In genomic region chr8:103381575-103381974, GRCm38 (mm10) we compare ENCODE assay signal across 15 mouse cellular contexts.
"Had no signal": no experiment of that assay in that cellular context is flagged by ENCODE, and none has a peak within 500 bp of the region (broad histone marks: within the 10 kb centered on the region; RNA-seq: fewer than 3 reads in every experiment).

No protein-coding gene starts in this region.

- H3K27ac ChIP-seq: neural tube, embryonic 13.5 days; neural tube, embryonic 15.5 days; stomach, embryonic 15.5 days; stomach, postnatal 0 days had no signal

- H3K4me1 ChIP-seq: neural tube, embryonic 13.5 days; neural tube, embryonic 15.5 days; stomach, embryonic 15.5 days had no signal

- H3K27me3 ChIP-seq: neural tube, embryonic 13.5 days; neural tube, embryonic 15.5 days; stomach, embryonic 15.5 days had no signal

- H3K9me3 ChIP-seq: neural tube, embryonic 13.5 days; neural tube, embryonic 15.5 days; stomach, embryonic 15.5 days had no signal

- H3K36me3 ChIP-seq: neural tube, embryonic 13.5 days; neural tube, embryonic 15.5 days; stomach, embryonic 15.5 days had no signal

- H3K4me3 ChIP-seq: neural tube, embryonic 13.5 days; neural tube, embryonic 15.5 days; stomach, embryonic 15.5 days had no signal

- H3K4me2 ChIP-seq: neural tube, embryonic 13.5 days; neural tube, embryonic 15.5 days; stomach, embryonic 15.5 days had no signal

- H3K9ac ChIP-seq: neural tube, embryonic 13.5 days; neural tube, embryonic 15.5 days; stomach, embryonic 15.5 days had no signal

- DNase-seq: right cerebral cortex, adult 18-20 months; right cerebral cortex, postnatal 14 days; right cerebral cortex, postnatal 25 days; right cerebral cortex, postnatal 4 days; spleen, adult 18-20 months; thymus, adult 18-20 months; thymus, adult 2 months; thymus, postnatal 14 days; thymus, postnatal 25 days; thymus, postnatal 36 days; thymus, postnatal 4 days had no signal
